Mouse (Mus musculus): ENCODE results near the gene Rnaset2b.
"Not testable (repeated sequence)": the region's sequence is repeated elsewhere in the genome, so short reads cannot be mapped to it uniquely, and the experiment has no call there.

Gene Rnaset2b

GRCm38 (mm10) chr17:6970334-6970733 lies at the start of gene Rnaset2b:
Rnaset2b (plus strand) TSS chr17:6970634.
- DNase-seq, result not testable (repeated sequence)

- not testable (repeated sequence) for DNase-seq
Observed at GRCm38 (mm10) chr17:6931625-6932024, 38.8 kb upstream of the Rnaset2b start.

- not testable (repeated sequence) for DNase-seq
Observed at GRCm38 (mm10) chr17:6942560-6942959, 27.9 kb upstream of the Rnaset2b start.

DNA sequence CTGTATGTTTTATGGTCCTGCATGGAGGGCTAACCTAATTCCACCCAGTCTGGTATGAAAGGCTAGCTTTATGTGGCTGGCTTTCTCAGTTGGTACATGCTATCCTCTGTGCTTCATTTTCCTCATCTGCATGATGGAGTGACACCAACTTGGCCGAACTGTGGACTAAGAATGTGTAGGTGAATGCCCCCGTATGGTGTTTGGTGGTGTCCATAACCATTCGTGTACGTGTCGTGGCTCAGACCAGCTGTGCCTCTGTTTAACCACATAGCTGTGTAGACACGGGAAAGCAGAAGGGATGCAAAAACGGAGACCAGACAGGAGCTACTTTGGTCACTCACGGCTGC lies 22.8 kb upstream of the Rnaset2b start:
- not testable (repeated sequence) for DNase-seq

GRCm38 (mm10) chr17:6947984-6948768 lies 22.3 kb upstream of the Rnaset2b start, which contains the start of gene Rsph3b:
Rsph3b (minus strand) TSS chr17:6948682.
- DNase-seq, result peak; percentile 85 to 88

GRCm38 (mm10) chr17:6948769-6949228 lies 21.6 kb upstream of the Rnaset2b start:
- not testable (repeated sequence) for DNase-seq

- peak in 1 of 2 experiments; percentile 44 for DNase-seq
Observed at GRCm38 (mm10) chr17:6958881-6959280, 11.6 kb upstream of the Rnaset2b start.

- not testable (repeated sequence) for DNase-seq
Observed at GRCm38 (mm10) chr17:6959543-6960259, 10.7 kb upstream of the Rnaset2b start.

DNA sequence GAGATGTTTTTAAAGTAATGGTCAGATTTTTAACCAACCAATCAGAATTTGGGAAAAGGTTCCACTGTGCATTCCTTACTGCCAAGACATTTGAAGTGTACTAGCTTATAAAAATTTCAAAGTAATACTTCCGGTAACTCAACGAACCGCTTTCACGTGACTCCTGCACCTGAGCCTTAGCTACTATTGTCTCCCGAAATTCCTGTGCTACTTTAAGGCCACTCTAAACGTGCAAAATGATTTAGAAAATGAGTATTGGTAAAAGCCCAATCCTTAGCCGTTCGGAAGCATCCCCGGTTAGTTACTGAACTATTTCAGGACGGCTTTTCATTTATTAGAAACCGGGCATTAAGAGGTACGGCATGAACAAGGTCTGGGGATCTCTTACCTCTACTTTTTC lies 10.1 kb upstream of the Rnaset2b start:
- DNase-seq, result not testable (repeated sequence)

- DNase-seq, result peak; percentile 55 to 62
Observed at GRCm38 (mm10) chr17:6960776-6961175, 9.7 kb upstream of the Rnaset2b start, which contains the start of gene Tagap1. Tagap1 (minus strand) TSS chr17:6961156.

DNA sequence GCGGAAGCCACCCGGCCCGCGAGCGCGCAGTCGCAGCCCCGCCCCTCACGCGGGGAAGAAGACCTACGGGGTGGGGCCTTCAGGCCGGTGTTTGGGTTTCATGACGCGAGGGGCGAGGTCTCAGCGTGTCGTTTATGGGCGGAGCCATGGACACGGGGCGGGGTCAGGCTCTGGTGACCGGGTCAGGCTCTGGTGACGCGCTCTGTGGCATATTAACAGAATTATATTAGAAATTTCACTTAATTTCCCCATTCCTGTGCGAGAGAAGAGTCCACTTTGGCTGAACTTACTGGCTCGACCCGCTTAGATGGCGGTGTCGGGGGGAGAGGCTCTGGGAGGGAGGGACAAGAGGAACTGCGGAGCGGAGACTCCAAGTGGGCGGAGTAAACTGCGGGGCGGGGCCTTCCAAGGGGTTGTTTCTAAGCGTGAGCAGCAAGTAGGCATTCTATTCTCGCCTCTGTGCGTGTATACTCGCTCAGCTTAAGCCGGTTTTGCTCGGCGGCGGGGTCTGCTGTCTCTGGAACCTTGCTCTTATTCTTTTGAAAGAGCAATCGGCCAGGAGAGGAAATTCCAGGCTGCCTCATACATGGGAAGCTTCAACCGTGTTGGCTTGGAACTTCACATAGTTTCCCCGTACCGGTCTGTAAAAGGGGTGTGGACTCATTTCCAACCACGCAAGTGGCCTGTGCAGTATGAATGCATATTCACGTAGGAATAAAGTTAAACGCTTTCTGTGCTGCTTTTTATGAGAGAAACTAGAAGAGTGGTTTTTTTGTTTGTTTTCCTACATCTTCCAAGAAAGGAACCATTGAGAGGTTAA lies 9.0 kb upstream of the Rnaset2b start:
- DNase-seq, result not testable (repeated sequence)

DNA sequence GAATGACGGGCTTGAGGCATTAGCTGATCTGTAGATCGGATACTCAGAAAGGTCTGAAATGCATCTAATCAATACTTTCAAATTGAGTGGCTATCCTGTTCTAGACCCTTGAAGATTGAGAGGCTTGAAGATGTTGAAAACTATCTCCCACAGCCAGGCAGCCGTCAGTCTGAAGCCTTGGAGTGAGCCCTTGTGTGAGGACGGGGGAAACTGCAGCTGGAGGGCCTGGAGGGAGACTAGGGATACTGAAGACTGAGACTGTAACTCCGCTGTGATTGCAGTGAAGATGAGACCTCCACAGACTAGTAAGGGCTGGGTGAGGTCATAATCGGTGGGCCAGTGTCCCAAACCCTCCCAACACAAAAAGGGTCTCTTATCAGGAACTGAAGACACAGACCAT lies 8.1 kb upstream of the Rnaset2b start:
- peak in 1 of 2 experiments; percentile 15 for DNase-seq

GRCm38 (mm10) chr17:6962936-6963335 lies 7.5 kb upstream of the Rnaset2b start:
- peak; percentile 46 to 51 for DNase-seq

DNA sequence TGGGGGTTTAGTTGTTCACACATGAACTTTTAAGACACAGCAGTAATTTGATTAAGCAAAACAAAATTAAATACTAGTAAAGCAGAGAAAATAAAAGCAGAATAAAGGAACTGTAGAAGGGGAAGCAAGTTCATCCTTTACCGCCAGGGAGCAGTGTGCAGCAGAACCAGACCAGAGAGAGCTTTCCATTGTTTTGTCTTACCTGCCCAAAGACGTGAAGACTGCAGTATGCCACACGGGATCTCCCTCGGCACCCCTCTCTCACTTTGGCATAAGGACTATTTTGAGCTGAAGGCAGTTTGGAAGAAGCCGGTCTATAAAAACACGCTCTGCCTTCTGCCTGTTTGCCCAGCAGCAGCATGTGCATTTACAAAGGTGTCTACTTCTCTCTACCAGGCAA lies 5.1 kb upstream of the Rnaset2b start:
- DNase-seq, result peak; percentile 45 to 52

DNA sequence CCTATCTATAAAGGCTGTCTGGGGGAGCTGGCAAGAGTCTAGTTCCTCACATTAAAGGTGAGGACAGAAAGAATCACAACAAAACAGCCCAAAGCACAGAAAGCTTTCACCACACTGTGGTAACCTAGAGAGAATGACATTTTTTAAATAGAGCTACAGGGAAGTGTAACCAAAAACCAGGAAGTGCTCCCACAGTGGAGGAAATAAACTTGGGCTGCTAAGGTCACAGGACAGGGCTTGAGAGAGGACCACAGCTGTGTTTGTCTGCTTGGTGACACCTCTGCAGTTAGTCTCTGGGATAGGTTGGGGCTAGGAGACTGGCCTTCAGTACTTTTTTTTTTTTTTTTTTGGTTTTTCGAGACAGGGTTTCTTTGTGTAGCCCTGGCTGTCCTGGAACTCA lies 2.8 kb upstream of the Rnaset2b start:
- not testable (repeated sequence) for DNase-seq

GRCm38 (mm10) chr17:6971238-6971637 lies 804 bp downstream of the Rnaset2b start:
- not testable (repeated sequence) for DNase-seq

DNA sequence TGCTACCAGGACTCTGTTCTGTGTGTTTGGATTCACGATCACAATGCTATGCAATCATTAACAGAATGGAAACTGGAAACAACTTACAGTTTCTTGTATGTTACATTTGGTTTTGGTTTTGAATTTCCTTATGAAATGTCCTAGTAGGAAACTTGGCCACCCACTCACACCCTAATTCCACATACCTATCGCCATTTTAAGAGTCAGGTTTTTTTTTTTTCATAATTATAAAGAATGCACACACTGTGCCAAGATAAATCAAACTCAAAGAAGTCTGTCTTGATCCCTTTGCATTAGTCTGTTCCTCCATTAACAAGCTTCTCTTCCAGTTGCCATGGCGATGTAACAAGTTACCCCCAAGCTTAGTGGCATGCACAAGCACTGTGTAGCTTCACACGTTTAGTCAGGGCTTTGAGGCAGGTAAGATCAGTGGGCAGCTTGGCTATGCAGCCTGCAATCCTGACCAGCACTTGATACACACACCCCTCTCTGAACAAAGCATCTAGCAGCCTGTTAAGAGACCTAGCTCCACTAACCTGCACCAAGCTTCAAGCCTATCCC lies 2.5 kb downstream of the Rnaset2b start:
- not testable (repeated sequence) for DNase-seq

DNA sequence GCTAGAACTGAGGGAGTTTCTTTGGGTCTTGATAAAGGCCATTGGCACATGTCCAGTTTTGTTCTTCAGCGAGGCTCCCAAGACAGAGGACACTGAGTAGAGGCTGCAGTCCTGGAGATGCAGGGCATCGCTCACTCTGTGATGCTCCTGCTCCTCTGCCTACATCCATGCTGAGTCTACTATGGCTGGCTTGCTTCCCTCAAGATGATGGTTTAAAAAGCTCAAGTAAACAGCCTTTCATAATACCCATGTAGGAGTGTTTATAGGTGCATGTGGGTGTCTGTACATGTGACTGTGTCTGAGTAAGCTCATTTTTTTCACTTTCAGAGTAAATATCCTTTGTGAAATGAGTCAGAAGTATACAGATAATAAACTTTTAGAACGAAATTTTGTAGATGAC lies 4.6 kb downstream of the Rnaset2b start:
- DNase-seq, result not testable (repeated sequence)

DNA sequence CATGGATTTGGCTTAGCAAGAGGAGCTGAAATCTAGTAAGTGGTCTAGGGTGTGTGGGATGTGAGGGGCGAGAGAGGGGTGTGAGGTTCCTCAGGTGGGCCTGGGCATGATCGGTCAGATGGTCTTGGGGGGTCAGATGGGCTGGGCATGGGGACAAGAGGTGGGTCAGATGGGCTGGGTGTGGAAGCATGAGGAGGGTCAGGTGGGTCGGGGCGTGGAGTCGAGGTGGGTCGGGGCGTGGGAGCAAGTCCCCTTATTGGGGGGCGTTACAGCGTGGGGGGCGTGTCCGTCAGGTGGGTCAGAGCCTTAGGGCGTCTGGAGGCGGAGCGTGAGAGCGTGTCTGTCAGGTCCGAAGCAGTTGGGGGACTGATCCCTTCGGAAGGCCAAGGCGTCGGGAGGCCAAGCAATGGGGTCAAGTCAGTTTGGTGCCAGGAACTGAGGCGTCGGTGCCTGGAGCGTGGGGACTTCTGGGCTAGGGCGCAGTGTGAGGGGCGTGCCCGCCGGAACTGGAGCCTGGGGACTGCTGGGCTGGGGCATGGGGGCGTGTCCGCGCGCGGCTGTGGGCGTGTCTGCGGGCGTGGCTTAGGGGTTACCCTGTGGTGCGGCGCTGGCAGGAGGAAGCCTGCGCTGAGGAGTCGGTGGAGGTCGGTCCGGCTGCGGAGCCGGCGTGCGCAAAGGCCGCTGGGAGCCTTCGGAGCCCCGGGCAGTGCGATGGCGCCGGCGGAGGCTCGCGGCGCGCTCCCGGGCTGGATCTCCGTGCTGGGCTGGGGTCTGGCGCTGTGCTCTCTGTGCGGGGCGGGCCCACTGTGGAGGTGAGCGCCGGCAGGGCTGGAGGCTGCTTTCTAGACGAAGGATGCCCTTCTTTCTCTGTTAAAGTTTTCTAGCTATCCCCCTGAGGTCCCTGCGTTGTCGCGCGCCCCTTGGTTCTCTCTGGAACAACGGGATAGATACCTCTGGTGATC lies 8.1 kb downstream of the Rnaset2b start, which contains the start of gene Gm49721:
TSS of gene Gm49721 (plus strand) at position 618 of the 962 bp plus-strand sequence.
- DNase-seq, result peak; percentile 58 to 63

GRCm38 (mm10) chr17:6979380-6979779 lies 8.9 kb downstream of the Rnaset2b start:
- not testable (repeated sequence) for DNase-seq

- DNase-seq, result not testable (repeated sequence)
Observed at GRCm38 (mm10) chr17:6980144-6980543, 9.7 kb downstream of the Rnaset2b start.

Measured in cerebellum, postnatal 10 days (tissue).